Mouse (Mus musculus) adrenal gland, adult 18-20 months (tissue): ENCODE measurements around the gene Capn5. TPM values are rescaled to one million over a fixed set of nuclear protein-coding genes. Genes with fewer than 3 reads are reported as not detected.
A peak's percentile ranks its signal among the peaks of the same experiment; 100 is the strongest.

ENCODE experiments used
- DNase-seq, 2 experiments: peaks; one replicate each; pipeline ENCODE4 v3.0.0; 2021 to 2022; ENCODE audit warnings: low spot score in 2 of 2
- total RNA-seq, 2 experiments: library from RNA; stranded (reverse); gene quantifications; 1 replicate in 1 of 2; 2 replicates in 1 of 2; pipeline ENCODE4 v1.2.3; 2021

Capn5 gene
- total RNA-seq, 2 experiments from 2014 or later: 4.2 to 4.6 TPM

DNA sequence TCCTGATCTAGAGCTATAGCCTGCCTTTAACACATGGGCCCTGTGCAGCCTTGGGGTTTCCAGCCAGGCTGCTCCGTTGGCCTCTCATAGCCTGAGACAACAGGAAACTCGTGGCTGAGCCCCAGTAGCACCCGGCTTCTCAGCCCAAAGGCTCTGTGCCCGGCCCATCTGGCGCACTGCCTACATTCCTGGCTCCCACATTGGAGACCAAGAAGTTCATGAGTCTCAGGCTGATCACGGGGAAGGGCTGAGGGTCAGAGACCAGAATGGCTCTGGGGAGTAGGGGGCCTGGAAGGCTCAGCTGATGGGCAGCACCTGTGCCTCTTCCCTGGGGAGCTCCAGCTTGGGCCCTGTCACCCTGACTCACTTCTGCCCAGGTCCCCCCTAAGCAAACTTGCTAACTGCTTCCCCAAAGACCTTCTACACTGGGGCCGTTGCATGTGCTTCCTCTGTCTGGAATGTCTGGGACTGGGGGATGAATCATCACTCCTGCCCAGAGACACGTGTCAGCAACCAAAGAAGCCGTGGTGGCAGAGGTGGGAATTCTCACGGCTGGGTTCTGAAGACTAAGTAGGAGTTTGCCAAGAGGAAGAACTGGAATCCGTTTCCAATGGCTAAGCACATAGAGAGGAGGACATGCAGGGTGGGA, 60.9 kb downstream of the Capn5 start:
- DNase-seq: peak; percentile 69 to 73

- DNase-seq: no peak
Measured at GRCm38 (mm10) chr7:98114656-98115055, 63.4 kb downstream of the Capn5 start.

DNA sequence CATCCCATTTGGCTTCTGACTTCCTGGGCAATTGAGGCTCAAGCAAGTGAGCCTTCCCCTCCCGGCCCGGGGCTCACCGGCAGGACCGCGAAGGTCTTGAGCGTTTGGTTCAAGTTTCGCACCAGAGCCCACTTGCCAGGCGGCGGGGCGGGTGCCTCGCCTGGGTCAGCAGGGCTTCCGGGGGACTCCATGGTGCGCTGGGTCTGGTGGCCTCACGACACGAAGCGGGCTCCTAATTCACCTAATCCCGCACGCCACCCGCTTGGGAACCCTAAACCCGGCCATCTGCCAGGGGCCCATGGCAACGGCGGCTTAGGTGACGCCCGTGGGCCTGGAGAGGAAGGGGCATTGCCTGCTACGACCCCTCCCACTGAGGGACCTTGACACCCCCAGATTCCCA, 66.8 kb downstream of the Capn5 start:
- no peak for DNase-seq

- DNase-seq: no peak
Measured at GRCm38 (mm10) chr7:98109771-98110170, 68.3 kb downstream of the Capn5 start.

DNA sequence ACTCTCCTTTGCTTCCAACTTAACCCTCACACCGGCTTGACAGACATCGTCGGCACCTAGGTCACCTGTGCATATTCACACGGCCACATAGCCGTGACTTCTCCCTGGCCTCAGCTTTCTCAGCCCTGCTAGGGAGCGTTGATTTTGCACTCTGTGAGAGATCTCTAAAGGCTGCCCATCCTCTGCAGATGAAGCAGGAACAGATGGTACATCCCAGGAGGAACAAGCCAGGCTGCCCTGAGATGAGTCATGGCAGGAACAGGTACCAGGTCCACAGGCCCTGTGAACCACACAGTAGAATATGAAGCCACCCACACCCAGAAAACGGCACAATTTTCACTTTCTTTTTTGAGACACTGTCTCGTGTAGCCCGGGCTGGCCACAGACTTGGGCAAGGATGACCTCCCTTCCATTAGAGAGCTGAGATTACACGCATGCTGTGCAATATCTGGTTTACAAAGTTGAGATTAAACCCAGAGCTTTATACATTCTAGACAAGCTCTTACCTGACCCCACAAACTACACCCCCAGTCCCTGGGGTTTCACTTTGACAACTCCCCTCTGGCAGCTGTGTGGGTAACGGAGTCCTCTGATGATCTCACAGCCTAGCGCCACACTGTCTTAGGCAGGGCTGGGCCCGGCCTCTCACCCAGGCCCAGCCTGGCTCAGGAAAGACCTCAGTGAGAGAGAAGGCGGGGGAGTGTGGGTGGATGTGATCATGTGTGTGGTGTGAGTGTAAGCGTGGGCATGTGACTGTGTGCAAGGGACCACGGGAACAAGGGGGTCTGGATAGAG, 69.2 kb downstream of the Capn5 start:
- no peak for DNase-seq

DNA sequence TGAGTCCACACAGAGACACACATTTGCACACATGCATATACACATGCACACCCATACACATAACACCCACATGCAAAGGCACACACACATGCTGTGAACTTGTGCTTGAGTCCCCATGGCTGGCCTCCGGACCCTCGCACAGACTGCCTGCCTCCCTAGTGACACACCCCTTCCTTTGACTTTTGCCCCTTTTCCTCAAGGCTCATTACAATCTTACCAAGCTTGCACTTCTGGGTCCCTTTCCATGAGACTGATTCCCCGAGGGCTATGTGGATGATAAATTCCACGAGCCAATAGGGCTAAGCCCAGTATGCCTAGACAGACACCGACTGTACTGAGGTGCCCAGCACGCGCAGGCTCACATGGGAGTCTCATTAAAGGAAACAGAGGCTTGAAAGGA, 71.8 kb downstream of the Capn5 start:
- DNase-seq: no peak

DNA sequence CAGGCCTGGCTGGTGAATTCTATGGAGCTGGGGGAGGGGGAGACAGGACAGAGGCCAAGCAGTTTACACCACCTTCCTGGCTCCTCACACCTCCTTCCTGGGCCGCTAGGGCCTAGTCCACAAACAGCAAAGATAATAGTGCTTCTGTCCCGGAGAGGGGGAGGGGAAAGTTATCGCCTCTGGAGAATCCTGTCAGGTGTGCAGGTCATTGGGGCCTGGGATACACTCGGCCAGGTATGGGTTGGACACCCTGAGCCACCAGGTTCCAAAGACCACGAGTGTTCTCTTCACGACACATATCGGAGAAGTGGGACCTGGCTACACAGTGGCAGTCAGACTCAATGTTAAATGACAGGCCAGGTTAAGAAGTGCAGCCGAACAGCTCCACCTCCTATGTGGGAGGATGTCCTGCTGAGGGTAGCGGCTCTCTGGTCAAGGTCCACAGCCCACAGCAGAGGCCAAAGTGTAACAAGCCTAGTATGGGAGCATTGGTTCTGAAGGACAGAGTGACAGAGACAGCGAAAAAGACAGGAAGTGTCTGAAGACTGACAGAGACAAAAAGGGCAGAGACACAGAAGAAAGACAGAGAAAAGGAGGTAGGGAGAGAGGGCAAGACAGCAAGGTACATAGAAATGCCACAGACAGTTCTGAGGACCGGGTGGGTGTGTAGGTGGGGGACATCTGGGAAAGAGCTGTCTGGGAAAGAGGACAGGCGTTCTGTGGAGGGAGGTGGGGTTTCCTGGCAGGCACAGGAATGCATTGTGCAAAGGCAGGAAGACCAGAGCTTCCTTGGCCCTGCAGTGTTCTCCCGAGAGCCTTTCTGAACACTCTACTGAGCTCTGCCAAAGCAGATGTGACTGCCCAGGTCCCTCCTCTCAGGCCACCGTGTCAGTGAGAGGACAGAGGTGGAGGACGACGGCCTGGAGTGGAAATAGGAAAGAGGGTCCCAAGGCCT, 73.3 kb downstream of the Capn5 start:
- no peak for DNase-seq

GRCm38 (mm10) chr7:98103942-98104292, 74.2 kb downstream of the Capn5 start:
- no peak for DNase-seq

DNA sequence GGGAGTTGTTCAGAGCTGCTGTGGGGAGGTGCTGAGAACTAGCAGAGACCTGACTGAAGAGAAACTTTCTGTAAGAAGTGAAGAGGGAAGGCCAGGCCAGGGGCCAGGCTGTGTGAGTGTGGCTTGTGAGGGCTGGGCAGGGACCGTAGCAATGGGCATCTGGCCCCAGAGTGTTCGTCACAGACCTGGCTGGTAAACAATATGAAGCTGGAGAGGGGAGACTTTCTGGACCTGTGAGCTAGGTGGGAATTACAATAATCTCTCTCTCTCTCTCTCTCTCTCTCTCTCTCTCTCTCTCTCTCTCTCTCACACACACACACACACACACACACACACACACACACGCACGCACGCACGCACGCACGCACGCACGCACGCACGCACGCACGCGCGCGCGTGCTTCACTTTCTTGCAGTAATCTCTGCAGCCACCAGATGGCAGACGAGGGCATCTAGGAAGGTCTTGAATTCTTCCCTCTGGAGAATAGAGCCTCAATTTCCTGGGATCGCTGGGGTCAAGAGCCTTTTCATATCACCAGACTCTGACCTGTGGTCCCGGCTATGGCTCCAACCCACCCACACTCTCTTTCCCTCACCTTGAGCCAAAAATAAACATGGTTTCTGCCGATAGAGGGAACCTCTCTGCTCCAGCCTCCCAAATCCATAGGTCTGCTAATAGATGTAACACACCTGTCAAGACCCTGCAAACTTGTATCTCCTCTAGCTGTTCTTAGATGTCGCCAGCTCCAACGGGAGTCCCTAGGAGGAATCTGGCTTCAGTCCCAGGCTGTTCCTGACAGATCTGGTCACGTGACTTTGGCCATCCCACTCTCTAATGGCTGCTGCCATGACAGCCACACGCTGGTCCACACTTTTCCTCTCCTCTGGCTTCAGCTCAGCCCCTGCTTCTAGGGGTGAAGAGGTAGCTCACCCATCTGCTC, 74.8 kb downstream of the Capn5 start:
- DNase-seq: peak; percentile 78 to 85

DNA sequence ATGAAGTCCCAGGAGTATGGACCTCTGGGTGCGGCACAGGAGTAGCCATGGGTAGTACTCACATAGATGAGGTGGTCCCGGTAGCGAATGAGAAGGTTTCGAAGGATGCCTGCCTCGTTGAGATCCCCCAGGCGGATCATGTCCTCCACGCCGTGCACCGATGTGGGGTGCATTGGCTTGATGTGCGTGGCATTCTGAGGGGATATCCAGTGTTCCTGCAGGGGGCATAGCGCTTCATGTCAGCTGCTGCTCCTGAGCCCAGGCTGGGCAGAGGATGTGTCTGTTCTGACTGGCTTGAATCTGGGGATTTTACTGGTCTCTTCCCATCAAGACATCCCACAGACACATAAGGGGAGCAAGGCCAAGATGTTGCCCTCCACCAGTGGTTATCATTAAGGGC, 75.6 kb downstream of the Capn5 start:
- no peak for DNase-seq

DNA sequence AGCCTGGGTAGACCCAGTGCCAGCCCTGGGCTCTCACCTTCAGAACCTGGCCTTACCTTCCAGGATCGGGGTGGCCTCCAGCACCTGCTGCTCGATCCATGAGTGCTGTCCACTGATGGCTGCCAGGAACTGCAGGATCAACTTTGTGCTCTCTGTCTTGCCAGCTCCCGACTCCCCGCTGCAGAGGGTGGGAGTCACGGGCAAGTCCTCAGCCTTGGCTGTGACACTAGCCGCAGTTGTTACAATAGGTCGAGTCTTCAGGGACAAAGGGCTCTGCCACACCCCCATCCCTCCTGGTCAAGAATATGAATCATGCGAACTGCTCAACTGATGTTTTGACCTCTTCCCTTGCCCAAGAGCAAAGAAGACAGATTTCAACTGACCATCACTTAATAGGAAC, 80.5 kb downstream of the Capn5 start:
- no peak for DNase-seq

DNA sequence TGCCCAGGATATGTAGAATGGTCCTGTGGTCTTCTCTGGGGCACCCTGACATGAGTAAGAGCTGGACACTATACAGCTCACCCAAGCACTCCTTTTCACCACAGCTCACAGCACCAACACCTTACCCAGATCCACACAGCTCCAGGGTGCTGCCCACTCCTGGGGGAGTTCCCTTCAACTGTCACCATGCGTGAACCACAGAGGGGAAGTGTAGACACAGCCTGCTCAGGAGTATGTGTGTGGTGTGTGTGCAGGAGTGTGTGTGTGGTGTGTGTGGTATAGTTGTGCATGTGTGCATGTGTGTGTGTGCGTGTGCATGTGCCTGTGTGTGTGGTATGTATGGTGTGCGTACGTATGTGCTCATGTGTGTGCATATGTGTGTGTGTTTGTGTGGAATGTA, 82.2 kb downstream of the Capn5 start:
- no peak for DNase-seq

DNA sequence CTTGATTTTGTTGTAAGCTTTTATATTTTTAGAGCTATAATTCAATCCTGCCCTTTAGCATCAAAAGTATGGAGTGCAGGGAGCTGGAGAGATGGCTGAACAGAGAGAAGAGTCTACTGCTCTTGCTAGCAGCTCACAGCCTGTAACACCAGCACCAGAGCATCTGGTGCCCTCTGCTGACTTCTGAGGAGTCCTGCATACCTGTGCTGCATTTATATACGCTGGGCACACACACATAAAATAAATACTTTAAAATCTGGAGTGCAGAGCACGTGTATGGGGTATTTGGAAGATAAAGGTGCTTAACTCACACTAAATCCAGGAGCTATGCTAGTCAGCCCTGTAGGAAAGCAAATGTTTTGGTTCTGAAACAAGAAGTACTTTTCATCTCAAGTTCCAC, 91.7 kb downstream of the Capn5 start:
- DNase-seq: no peak

GRCm38 (mm10) chr7:98085314-98085713, 92.8 kb downstream of the Capn5 start:
- DNase-seq: no peak

- no peak for DNase-seq
Measured at GRCm38 (mm10) chr7:98084541-98085293, 93.4 kb downstream of the Capn5 start.

DNA sequence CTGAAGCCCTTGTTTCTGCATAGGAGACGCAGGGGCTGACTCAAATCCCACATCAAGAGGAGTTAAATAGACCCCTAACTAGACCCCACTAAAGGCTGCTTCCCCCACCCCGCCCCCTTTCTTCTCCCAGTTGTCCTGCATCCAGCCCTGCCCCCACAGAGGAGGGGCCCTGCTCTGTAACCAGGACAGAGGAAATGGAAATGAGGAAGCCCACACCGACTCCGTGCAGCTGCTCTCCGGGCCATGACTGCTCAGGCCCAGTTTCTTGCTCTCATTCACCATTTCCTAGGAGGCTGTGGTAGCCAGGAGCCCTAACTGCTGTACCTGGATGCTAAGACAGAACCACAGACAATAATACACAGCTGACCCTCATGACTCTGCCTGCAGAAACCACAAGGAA, 95.7 kb downstream of the Capn5 start:
- no peak for DNase-seq

DNA sequence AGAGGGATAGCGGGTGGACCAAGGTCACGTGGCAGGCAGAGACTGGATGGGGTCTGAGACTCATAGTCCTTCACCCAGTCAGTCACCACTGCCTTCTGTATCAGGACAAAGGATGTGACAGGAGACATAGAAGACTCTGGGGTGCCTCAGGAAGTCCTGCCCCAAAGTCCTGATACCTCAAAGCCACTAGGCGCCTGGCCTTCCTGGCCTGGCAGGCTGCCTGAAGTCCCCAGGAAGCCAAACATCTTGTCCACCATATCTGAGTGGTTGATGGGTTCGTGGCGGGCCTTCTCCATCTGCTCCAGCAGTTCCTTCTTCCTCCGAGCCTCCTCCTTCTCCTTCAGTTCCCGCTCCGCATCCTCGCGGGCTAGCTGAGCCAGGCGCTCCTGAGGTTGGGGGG, 100.6 kb downstream of the Capn5 start:
- no peak for DNase-seq

DNA sequence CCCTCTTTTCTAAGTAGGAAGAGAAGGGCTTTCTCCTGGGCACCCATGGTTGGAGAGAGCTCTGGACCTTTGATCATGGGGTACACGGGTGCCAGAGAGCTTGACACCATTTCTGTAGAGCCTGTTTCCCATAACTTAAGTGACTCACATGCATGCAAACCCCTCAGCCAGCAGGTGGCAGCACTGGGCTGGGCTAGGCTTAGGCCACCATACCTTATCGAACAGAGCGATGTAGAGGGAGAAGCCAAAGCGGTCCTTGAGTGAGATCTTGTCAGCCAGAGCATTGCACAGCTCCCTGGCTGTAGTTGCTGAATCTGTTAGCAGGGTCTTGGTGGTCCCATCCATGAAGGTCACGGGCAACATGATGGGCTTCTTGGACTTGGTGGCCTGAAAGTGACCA, 106.5 kb downstream of the Capn5 start:
- DNase-seq: peak; percentile 86 to 90
